27 mouse cellular contexts compared by ENCODE assay signal in genomic region chr10:39525431-39525830, GRCm38 (mm10).
DNase-seq lines count a peak whose midpoint lies in the region; ATAC-seq lines count a peak whose summit lies in the region.
"Had no signal": no experiment of that assay in that cellular context is flagged by ENCODE, and none has a peak within 500 bp of the region (broad histone marks: within the 10 kb centered on the region; RNA-seq: fewer than 3 reads in every experiment).

No protein-coding gene starts in this region.

- peaks cover 52% of the 10 kb centered on the region for H3K4me1 ChIP-seq in hindbrain, embryonic 14.5 days (replicated peaks; ENCODE audit: control insufficient read depth, insufficient read depth, low read length)
- H3K4me1 ChIP-seq in hindbrain, embryonic 11.5 days (replicated peaks; ENCODE audit: control insufficient read depth, insufficient read depth, low read length): peaks cover 2% of the 10 kb centered on the region; the same call in 1 of the 2 replicates
- peaks cover 77% of the 10 kb centered on the region for H3K4me1 ChIP-seq in neural tube, embryonic 13.5 days (replicated peaks)
- H3K4me1 ChIP-seq in midbrain, embryonic 15.5 days: peaks cover 59% of the 10 kb centered on the region

- ATAC-seq in hindbrain, embryonic 14.5 days (ENCODE audit: low FRiP score): no peak
- ATAC-seq in hindbrain, embryonic 11.5 days (ENCODE audit: low FRiP score): no peak
- ATAC-seq in neural tube, embryonic 13.5 days (ENCODE audit: low read depth): no peak
- ATAC-seq in midbrain, embryonic 15.5 days (replicated peaks): no peak
- ATAC-seq: liver, postnatal 0 days; lung, postnatal 0 days had no signal

- no peaks in the 10 kb centered on the region for H3K9me3 ChIP-seq in hindbrain, embryonic 14.5 days (ENCODE audit: control insufficient read depth, low read length)
- H3K9me3 ChIP-seq in hindbrain, embryonic 11.5 days (ENCODE audit: control insufficient read depth, low read length): no peaks in the 10 kb centered on the region
- H3K9me3 ChIP-seq in neural tube, embryonic 13.5 days: no peaks in the 10 kb centered on the region
- no peaks in the 10 kb centered on the region for H3K9me3 ChIP-seq in midbrain, embryonic 15.5 days
- H3K9me3 ChIP-seq: forebrain, embryonic 15.5 days; limb, embryonic 12.5 days had no signal

- H3K36me3 ChIP-seq in hindbrain, embryonic 14.5 days (replicated peaks; ENCODE audit: control insufficient read depth, insufficient read depth): peaks cover 56% of the 10 kb centered on the region
- H3K36me3 ChIP-seq in hindbrain, embryonic 11.5 days (ENCODE audit: control insufficient read depth, insufficient read depth, low read length): no peaks in the 10 kb centered on the region
- peaks cover 37% of the 10 kb centered on the region for H3K36me3 ChIP-seq in neural tube, embryonic 13.5 days
- H3K36me3 ChIP-seq in midbrain, embryonic 15.5 days (replicated peaks): peaks cover 4% of the 10 kb centered on the region; the same call in 1 of the 2 replicates

- H3K27ac ChIP-seq in hindbrain, embryonic 14.5 days: peak overlapping the region; percentile 72
- H3K27ac ChIP-seq in hindbrain, embryonic 11.5 days (ENCODE audit: low read depth, low read length): no peak overlapping the region
- peak overlapping the region; percentile 84 for H3K27ac ChIP-seq in neural tube, embryonic 13.5 days (replicated peaks)
- H3K27ac ChIP-seq in midbrain, embryonic 15.5 days: peak overlapping the region; percentile 62; the same call in 1 of the 2 replicates
- H3K27ac ChIP-seq: layer of hippocampus, adult 2 months; macrophage had no signal

- WGBS in hindbrain, embryonic 14.5 days: 80% methylated on average over 13 of the region's 13 CpGs
- 86% methylated on average over 13 of the region's 13 CpGs for WGBS in hindbrain, embryonic 11.5 days
- WGBS in neural tube, embryonic 13.5 days: 87% methylated on average over 13 of the region's 13 CpGs
- 86% methylated on average over 13 of the region's 13 CpGs for WGBS in midbrain, embryonic 15.5 days

- H3K27me3 ChIP-seq in hindbrain, embryonic 14.5 days (ENCODE audit: control insufficient read depth, insufficient read depth, low read length): no peaks in the 10 kb centered on the region
- no peaks in the 10 kb centered on the region for H3K27me3 ChIP-seq in hindbrain, embryonic 11.5 days (ENCODE audit: control insufficient read depth, insufficient read depth, low read length)
- no peaks in the 10 kb centered on the region for H3K27me3 ChIP-seq in neural tube, embryonic 13.5 days
- H3K27me3 ChIP-seq in midbrain, embryonic 15.5 days (replicated peaks): no peaks in the 10 kb centered on the region
- H3K27me3 ChIP-seq: CH12.LX; forebrain, embryonic 15.5 days; limb, embryonic 12.5 days had no signal

- no peak for DNase-seq in hindbrain, embryonic 14.5 days (ENCODE audit: low spot score)
- no peak for DNase-seq in hindbrain, embryonic 11.5 days (ENCODE audit: low spot score)
- no peak for DNase-seq in neural tube, embryonic 10.5 days (ENCODE audit: extremely low spot score, low spot score)
- DNase-seq in frontal cortex, postnatal 14 days (ENCODE audit: low spot score in 2 of 2): no peak
- DNase-seq in layer of hippocampus, postnatal 14 days (ENCODE audit: low spot score in 2 of 2): no peak
- DNase-seq: adrenal gland, postnatal 14 days; B cell, adult 2 months; cerebellum, adult 2 months; cerebellum, postnatal 25 days; gastrocnemius, postnatal 14 days; heart, adult 11 months; kidney, adult 8-10 months; kidney, postnatal 14 days; layer of hippocampus, postnatal 36 days; liver, postnatal 0 days; right cerebral cortex, postnatal 14 days; thymus, postnatal 25 days had no signal

- 0 out of 2 replicates have a peak overlapping the region, but pooled peaks have one; percentile 21 for H3K9ac ChIP-seq in hindbrain, embryonic 14.5 days
- no peak overlapping the region for H3K9ac ChIP-seq in hindbrain, embryonic 11.5 days (ENCODE audit: low read depth, low read length)
- no peak overlapping the region for H3K9ac ChIP-seq in neural tube, embryonic 13.5 days
- H3K9ac ChIP-seq in midbrain, embryonic 15.5 days: no peak overlapping the region
- H3K9ac ChIP-seq: forebrain, embryonic 15.5 days; limb, embryonic 12.5 days; liver, postnatal 0 days had no signal

- H3K4me3 ChIP-seq in hindbrain, embryonic 14.5 days (replicated peaks; ENCODE audit: low read length): no peak overlapping the region
- H3K4me3 ChIP-seq in hindbrain, embryonic 11.5 days (ENCODE audit: low read depth, low read length): no peak overlapping the region
- no peak overlapping the region for H3K4me3 ChIP-seq in neural tube, embryonic 13.5 days
- H3K4me3 ChIP-seq in midbrain, embryonic 15.5 days: no peak overlapping the region
- H3K4me3 ChIP-seq: forebrain, embryonic 15.5 days; layer of hippocampus, adult 2 months; limb, embryonic 12.5 days had no signal

- no peak overlapping the region for H3K4me2 ChIP-seq in hindbrain, embryonic 14.5 days (replicated peaks)
- H3K4me2 ChIP-seq in hindbrain, embryonic 11.5 days (replicated peaks; ENCODE audit: low read depth, low read length): no peak overlapping the region
- H3K4me2 ChIP-seq in neural tube, embryonic 13.5 days: no peak overlapping the region
- no peak overlapping the region for H3K4me2 ChIP-seq in midbrain, embryonic 15.5 days
- H3K4me2 ChIP-seq: forebrain, embryonic 15.5 days; heart, embryonic 11.5 days; limb, embryonic 12.5 days; liver, embryonic 11.5 days had no signal
